Mouse (Mus musculus) Patski (cell line): ENCODE data around the gene Plk3. TPM values are rescaled to one million over a fixed set of nuclear protein-coding genes. Genes with fewer than 3 reads are reported as not detected.

Experiments
- ATAC-seq: fragments of 100-300 bp; one replicate; pipeline ENCODE4 v1.8.0; 2021
- CTCF ChIA-PET: fragments of 350-600 bp; sonication (Branson Sonifier 250); formaldehyde crosslinking; loops from one replicate; lab custom pipeline; 2022; ENCODE audit warnings: inconsistent platforms; lab: Charles Lee
- POLR2A ChIA-PET: fragments of 350-600 bp; sonication (Branson Sonifier 250); formaldehyde crosslinking; loops from one replicate; lab custom pipeline; 2022; ENCODE audit warnings: antibody characterized with exemption, inconsistent platforms; lab: Charles Lee
- DNase-seq: peaks from one replicate; pipeline ENCODE4 v3.0.0-alpha.2; 2011; ENCODE audit warnings: low read depth, low spot score
- H3K27me3 ChIP-seq: fragments of 371-371 bp; one replicate; pipeline ENCODE4 v1.5.1; 2021
- CTCF ChIP-seq: fragments of 100-300 bp; IDR thresholded peaks from one replicate; pipeline ENCODE4 v1.5.1; 2021
- in situ Hi-C: fragments of 300-500 bp; cut with MboI; formaldehyde crosslinking; loops from 3 replicates; pipeline ENCODE4 v1.11.1; 2018; ENCODE audit warnings: low pct_unique_long_range_greater_than_20kb, mixed read lengths
- polyA plus RNA-seq: library from polyadenylated mRNA; unstranded; gene quantifications from one replicate; pipeline ENCODE4 v1.2.3, GENCODE M21; 2021

Plk3 gene
- polyA plus RNA-seq, 1 experiment from 2014 or later = 9.7 TPM

GRCm38 (mm10) chr4:117122209-117122608 is 11.6 kb downstream of the Plk3 start:
- in situ Hi-C loops = loop anchor here (10.0 kb wide), 1 partner anchor 397 kb away; the partner anchor contains the start of gene Tesk2
- DNase-seq = no peak
- ChIA-PET CTCF (interaction anchor here (1.1 to 3.7 kb wide), 4 partner anchors 11 to 126 kb away, joined by 3 to 19 read pairs (median 12); partner anchors contain the start of genes Hectd3 and Plk3), POLR2A (interaction anchor here (3.4 kb wide), 1 partner anchor 11 kb away, joined by 8 read pairs; the partner anchor contains the start of gene Plk3)
- no peak for ATAC-seq
- no peak for TF ChIP-seq CTCF
- H3K27me3 ChIP-seq = no peaks in the 10 kb centered on the region

GRCm38 (mm10) chr4:117120445-117121414 is 13.0 kb downstream of the Plk3 start:
- in situ Hi-C loops = loop anchor here (10.0 kb wide), 1 partner anchor 396 kb away; the partner anchor contains the start of gene Tesk2
- no peak for TF ChIP-seq CTCF
- no peaks in the 10 kb centered on the region for H3K27me3 ChIP-seq
- DNase-seq (peak; percentile 98), ATAC-seq (peak; percentile 95)
- CTCF ChIA-PET = interaction anchor here (0.7 to 3.7 kb wide), 17 partner anchors 9 to 125 kb away, joined by 3 to 19 read pairs (median 4); partner anchors contain the start of genes Hectd3 and Plk3
- POLR2A ChIA-PET = interaction anchor here (1.3 to 3.4 kb wide), 2 partner anchors 12 to 31 kb away, joined by 5 to 8 read pairs; partner anchors contain the start of gene Plk3

GRCm38 (mm10) chr4:117120052-117120444 is 13.7 kb downstream of the Plk3 start:
- no peak for DNase-seq
- in situ Hi-C loops = loop anchor here (10.0 kb wide), 1 partner anchor 395 kb away; the partner anchor contains the start of gene Tesk2
- TF ChIP-seq CTCF = no peak
- ATAC-seq = no peak
- CTCF ChIA-PET = interaction anchor here (0.9 to 3.7 kb wide), 6 partner anchors 12 to 124 kb away, joined by 3 to 19 read pairs (median 4); partner anchors contain the start of genes Hectd3 and Plk3
- POLR2A ChIA-PET = interaction anchor here (1.2 to 3.4 kb wide), 3 partner anchors 13 to 80 kb away, joined by 3 to 8 read pairs (median 5); partner anchors contain the start of gene Plk3
- H3K27me3 ChIP-seq = no peaks in the 10 kb centered on the region

GRCm38 (mm10) chr4:117119636-117120035 is 14.1 kb downstream of the Plk3 start:
- TF ChIP-seq CTCF = no peak

GRCm38 (mm10) chr4:117117931-117118330 is 15.8 kb downstream of the Plk3 start:
- POLR2A ChIA-PET = no interaction called here
- no peak for DNase-seq
- in situ Hi-C loops = no loop called here
- CTCF ChIA-PET = interaction anchor here (1.0 to 1.4 kb wide), 4 partner anchors 21 to 117 kb away, joined by 3 to 5 read pairs (median 3); no protein-coding TSS in a partner anchor
- no peak for ATAC-seq
- no peaks in the 10 kb centered on the region for H3K27me3 ChIP-seq
- no peak for TF ChIP-seq CTCF

More at GRCm38 (mm10) chr4:117119636-117120035, 14.1 kb downstream of the Plk3 start:
- DNase-seq = no peak
- ATAC-seq = no peak
- ChIA-PET POLR2A (interaction anchor here (0.6 to 1.3 kb wide), 3 partner anchors 30 to 80 kb away, joined by 3 to 5 read pairs (median 4); no protein-coding TSS in a partner anchor), CTCF (interaction anchor here (0.9 to 3.7 kb wide), 5 partner anchors 12 to 119 kb away, joined by 3 to 19 read pairs (median 3); partner anchors contain the start of gene Plk3)
- no peaks in the 10 kb centered on the region for H3K27me3 ChIP-seq
- in situ Hi-C loops = loop anchor here (10.0 kb wide), 1 partner anchor 395 kb away; the partner anchor contains the start of gene Tesk2

GRCm38 (mm10) chr4:117115592-117115991 is 18.2 kb downstream of the Plk3 start:
- no peak for TF ChIP-seq CTCF
- H3K27me3 ChIP-seq = no peaks in the 10 kb centered on the region
- CTCF ChIA-PET = no interaction called here
- in situ Hi-C loops = no loop called here
- DNase-seq (no peak), ATAC-seq (no peak)
- POLR2A ChIA-PET = no interaction called here

- no peak for DNase-seq
- ChIA-PET CTCF (no interaction called here), POLR2A (no interaction called here)
- TF ChIP-seq CTCF = no peak
- ATAC-seq = no peak
- in situ Hi-C loops = no loop called here
- H3K27me3 ChIP-seq = no peaks in the 10 kb centered on the region
Observed at GRCm38 (mm10) chr4:117113237-117113636, 20.5 kb downstream of the Plk3 start.

- in situ Hi-C loops = no loop called here
- ChIA-PET POLR2A (no interaction called here), CTCF (no interaction called here)
- TF ChIP-seq CTCF = no peak
- H3K27me3 ChIP-seq = no peaks in the 10 kb centered on the region
- ATAC-seq (no peak), DNase-seq (no peak)
Observed at GRCm38 (mm10) chr4:117110985-117111384, 22.8 kb downstream of the Plk3 start.

GRCm38 (mm10) chr4:117110249-117110648 is 23.5 kb downstream of the Plk3 start:
- POLR2A ChIA-PET = no interaction called here
- CTCF ChIA-PET = no interaction called here
- ATAC-seq (no peak), DNase-seq (no peak)
- no peak for TF ChIP-seq CTCF
- H3K27me3 ChIP-seq = no peaks in the 10 kb centered on the region
- in situ Hi-C loops = no loop called here

- DNase-seq = no peak
- no peak for TF ChIP-seq CTCF
- no peaks in the 10 kb centered on the region for H3K27me3 ChIP-seq
- in situ Hi-C loops = no loop called here
- ATAC-seq = no peak
- ChIA-PET POLR2A (no interaction called here), CTCF (no interaction called here)
Observed at GRCm38 (mm10) chr4:117109330-117109729, 24.4 kb downstream of the Plk3 start.
